Mouse (Mus musculus) small intestine, adult 2 months (tissue): ENCODE measurements around the gene Adgre1.

Experiments
- CTCF ChIP-seq: fragments of 200-500 bp; IDR thresholded peaks from 2 replicates; pipeline ENCODE4 v1.5.1; 2012; ENCODE audit warnings: low read depth, mild to moderate bottlenecking, control low read depth, inconsistent platforms, low read length, moderate library complexity, mixed read lengths; ENCODE audit not compliant: insufficient replicate concordance, insufficient read length; ENCODE audit errors: extremely low read depth
- POLR2A ChIP-seq: fragments of 200-500 bp; IDR thresholded peaks from 2 replicates; pipeline ENCODE4 v1.6.1; 2012; ENCODE audit warnings: low read depth, mild to moderate bottlenecking, control low read depth, inconsistent platforms, low read length, moderate library complexity

DNA sequence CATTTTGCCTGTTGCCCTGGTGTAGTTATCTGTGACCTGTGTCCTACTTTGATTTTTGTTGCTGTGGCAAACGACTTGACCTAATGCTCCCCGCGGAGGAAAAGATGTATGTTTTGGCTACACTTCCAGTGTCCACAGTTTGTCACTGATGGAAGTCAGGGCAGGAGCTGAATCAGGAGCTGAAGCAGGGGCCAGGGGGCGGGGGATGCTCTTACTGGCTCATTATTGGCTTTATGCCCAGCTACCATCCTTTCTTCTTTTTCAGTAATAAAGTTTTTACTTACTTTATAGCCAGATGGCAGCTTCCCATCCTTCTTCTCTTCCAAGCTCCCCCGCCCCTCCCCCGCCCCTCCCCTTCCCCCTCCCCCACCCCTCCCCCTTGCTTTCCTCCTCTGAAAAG lies 29.5 kb upstream of the Adgre1 start:
- TF ChIP-seq CTCF, result no peak
- TF ChIP-seq POLR2A, result no peak
